Mouse (Mus musculus) E14TG2a.4 (cell line): ENCODE measurements around the gene Acrbp.
"Not testable (repeated sequence)": the region's sequence is repeated elsewhere in the genome, so short reads cannot be mapped to it uniquely, and the experiment has no call there.

Experiments
- H3K27me3 ChIP-seq: 2 replicates; pipeline ENCODE4 v1.6.1; 2014; ENCODE audit warnings: low read length, control low read depth; ENCODE audit not compliant: insufficient read depth
- H3K36me3 ChIP-seq: 2 replicates; pipeline ENCODE4 v1.6.1; 2014; ENCODE audit warnings: low read length, control low read depth; ENCODE audit not compliant: insufficient read depth
- H3K4me1 ChIP-seq: replicated peaks from 2 replicates; pipeline ENCODE4 v1.6.1; 2014; ENCODE audit warnings: low read depth, low read length, control low read depth
- H3K4me3 ChIP-seq: replicated peaks from 2 replicates; pipeline ENCODE4 v1.5.1; 2014; ENCODE audit warnings: mild to moderate bottlenecking, low read length
- H3K9me3 ChIP-seq: 2 replicates; pipeline ENCODE4 v1.6.1; 2014; ENCODE audit warnings: low read length, control low read depth
- CTCF ChIP-seq: conservative IDR thresholded peaks from 2 replicates; pipeline ENCODE4 v1.5.1; 2014; ENCODE audit warnings: low read length
- NANOG ChIP-seq: IDR thresholded peaks from 2 replicates; pipeline ENCODE4 v1.6.1; 2014; ENCODE audit warnings: borderline replicate concordance, low read length, mixed read lengths
- POU5F1 ChIP-seq: IDR thresholded peaks from 2 replicates; pipeline ENCODE4 v1.6.1; 2014; ENCODE audit warnings: low read length, borderline replicate concordance

Gene Acrbp

DNA sequence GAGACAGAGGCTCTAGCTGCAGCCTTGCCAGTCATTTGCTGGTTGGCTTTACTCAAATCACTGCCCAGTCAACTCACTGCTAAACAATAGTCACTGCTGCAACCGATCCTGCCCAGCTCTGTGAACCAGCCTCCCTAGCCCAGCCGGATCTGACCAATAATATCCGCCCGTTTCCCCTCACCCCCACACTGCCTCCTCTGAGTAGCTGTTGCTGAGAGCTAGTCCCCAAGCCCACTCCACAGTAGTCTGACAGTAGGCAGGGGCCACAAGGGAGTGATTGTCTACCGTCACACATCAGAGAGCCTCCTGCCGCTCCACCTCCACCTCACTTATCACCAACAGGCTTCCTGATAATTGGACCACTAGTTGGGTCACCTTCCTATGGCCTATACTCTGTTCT lies 12.0 kb downstream of the Acrbp start:
- Histone ChIP-seq H3K27me3 (no peaks in the 10 kb centered on the region), H3K4me3 (0 out of 2 replicates have a peak overlapping the region, but pooled peaks have one; percentile 29), H3K36me3 (no peaks in the 10 kb centered on the region), H3K9me3 (no peaks in the 10 kb centered on the region), H3K4me1 (peaks cover 55% of the 10 kb centered on the region)
- no peak for TF ChIP-seq CTCF
- TF ChIP-seq POU5F1 = no peak
- TF ChIP-seq NANOG = no peak

DNA sequence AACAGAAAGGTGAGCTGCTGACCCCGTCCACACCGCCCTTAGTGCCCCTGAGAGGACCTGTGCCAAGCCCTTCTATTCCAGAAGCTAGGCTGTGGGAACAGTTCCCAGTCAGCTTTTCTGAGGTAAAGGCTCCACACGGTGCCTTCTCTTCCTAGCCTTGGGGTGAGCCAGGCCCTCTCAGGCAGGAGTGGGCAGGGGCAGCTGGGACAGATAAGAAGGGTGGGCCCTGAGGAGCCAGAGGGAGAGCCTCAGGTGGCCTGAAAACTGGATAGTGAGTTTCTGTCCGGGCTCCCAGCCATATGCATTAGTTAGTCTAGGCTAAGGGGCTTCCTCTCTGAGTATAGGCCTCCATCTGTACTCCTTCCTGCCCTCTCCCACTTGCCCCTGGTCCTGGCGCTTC lies 13.0 kb downstream of the Acrbp start:
- Histone ChIP-seq H3K27me3 (no peaks in the 10 kb centered on the region), H3K9me3 (no peaks in the 10 kb centered on the region), H3K36me3 (no peaks in the 10 kb centered on the region), H3K4me1 (peaks cover 62% of the 10 kb centered on the region), H3K4me3 (peak overlapping the region; percentile 4; the same call in 1 of the 2 replicates)
- TF ChIP-seq NANOG = no peak
- TF ChIP-seq POU5F1 = no peak
- TF ChIP-seq CTCF = no peak

DNA sequence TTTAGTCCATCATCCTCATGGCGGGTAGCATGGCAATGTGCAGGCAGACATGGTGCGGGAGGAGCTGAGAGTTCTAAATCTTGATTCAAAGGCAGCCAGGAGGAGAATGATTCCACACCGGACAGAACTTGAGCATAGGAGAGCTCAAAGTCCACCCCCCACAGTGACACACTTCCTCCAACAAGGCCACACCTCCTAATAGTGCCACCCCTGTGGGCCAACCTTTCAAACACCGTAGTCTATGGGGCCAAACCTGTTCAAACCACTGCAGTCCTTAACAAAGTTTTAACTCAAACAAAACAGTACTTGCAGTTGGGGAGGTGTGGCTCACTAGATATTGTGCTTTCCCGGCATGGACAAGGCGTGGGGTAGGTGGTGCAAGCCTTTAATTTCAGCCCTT lies 14.4 kb downstream of the Acrbp start:
- Histone ChIP-seq H3K27me3 (no peaks in the 10 kb centered on the region), H3K9me3 (no peaks in the 10 kb centered on the region), H3K4me1 (peaks cover 73% of the 10 kb centered on the region), H3K36me3 (no peaks in the 10 kb centered on the region), H3K4me3 (peak overlapping the region; percentile 32; the same call in 1 of the 2 replicates)
- TF ChIP-seq NANOG (no peak), CTCF (no peak), POU5F1 (no peak)

DNA sequence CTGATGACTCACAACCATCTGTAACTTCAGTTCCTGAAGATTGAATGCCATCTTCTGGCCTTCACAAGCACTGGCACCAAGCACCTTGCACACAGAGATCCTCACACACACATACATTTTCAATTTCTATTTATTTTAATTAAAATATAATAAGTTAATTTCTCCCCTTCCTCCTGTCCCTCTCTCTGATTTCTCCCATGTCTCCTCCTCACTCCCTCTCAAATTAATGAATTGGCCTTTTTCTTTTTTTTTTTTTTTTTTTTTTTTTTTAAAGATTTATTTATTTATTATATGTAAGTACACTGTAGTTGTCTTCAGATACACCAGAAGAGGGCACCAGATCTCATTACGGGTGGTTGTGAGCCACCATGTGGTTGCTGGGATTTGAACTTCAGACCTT lies 15.7 kb downstream of the Acrbp start:
- peaks cover 84% of the 10 kb centered on the region for H3K4me1 ChIP-seq
- not testable (repeated sequence) for H3K9me3 ChIP-seq, H3K4me3 ChIP-seq, H3K36me3 ChIP-seq, H3K27me3 ChIP-seq

DNA sequence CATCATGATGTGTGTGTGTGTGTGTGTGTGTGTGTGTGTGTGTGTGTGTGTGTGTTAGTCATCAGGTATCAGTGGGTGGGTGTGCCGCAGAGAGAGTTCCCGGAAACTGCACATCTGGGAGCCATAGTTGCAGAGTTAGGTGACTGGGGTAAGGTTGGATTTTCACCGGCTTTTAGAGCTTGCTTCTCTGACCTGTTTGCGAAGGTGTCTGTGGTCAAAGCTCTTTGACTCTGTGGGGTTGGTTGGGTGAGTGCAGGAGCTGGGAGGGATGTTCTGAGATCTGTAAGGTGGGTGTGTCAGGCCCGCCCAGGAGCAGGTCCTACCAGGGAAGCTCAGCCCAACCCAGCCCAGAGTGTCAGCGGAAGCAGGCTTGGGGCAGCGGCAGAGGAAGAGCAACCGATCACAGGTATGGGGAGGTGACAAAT lies 18.1 kb downstream of the Acrbp start, which contains the start of gene Lpar5:
Gene Lpar5 (plus strand): TSS at position 350 of the 425 bp plus-strand sequence.
- Histone ChIP-seq H3K4me1 (peaks cover 85% of the 10 kb centered on the region), H3K36me3 (no peaks in the 10 kb centered on the region), H3K27me3 (no peaks in the 10 kb centered on the region), H3K9me3 (no peaks in the 10 kb centered on the region), H3K4me3 (peak within 1 kb of the TSS; percentile 73)
- TF ChIP-seq CTCF (no peak), NANOG (no peak), POU5F1 (no peak)

DNA sequence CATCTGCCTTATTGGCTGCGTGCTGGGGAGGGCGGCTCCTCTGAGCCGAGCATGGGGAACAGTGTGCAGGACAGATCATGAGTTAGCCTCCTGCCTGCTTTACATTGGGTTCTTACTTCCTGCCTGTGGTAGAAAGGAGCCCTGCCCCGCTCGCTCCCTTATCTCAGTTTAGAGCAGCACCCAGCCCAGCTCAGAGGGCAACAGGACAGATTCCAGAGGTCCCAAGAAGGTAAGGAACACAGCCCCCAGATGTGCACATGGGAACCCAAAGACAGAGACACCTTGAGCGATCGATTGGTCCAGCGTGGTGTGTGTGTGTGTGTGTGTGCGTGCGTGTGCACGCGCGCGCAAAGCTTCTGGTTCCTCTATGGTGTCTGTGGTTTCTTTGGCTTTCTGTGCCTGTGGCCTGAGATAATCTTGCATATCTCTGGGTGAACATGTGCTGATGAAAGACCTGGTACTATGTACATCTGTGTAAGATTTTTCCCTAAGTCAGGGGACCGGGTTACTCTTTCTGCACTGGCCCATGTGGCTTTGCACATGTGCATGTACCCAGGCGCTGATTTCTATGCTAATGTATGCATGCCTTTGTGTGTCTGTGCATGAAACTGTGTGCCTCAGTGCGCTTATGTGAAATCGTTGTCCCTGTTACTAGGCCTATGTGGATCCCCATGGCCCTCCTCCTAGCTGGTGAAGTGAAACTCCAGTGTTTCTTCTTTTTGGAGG lies 21.8 kb downstream of the Acrbp start:
- TF ChIP-seq NANOG (no peak), POU5F1 (no peak), CTCF (no peak)
- no peaks in the 10 kb centered on the region for H3K27me3 ChIP-seq
- H3K4me1 ChIP-seq = peaks cover 69% of the 10 kb centered on the region
- H3K9me3 ChIP-seq = no peaks in the 10 kb centered on the region
- peak overlapping the region; percentile 71 for H3K4me3 ChIP-seq
- peaks cover 7% of the 10 kb centered on the region for H3K36me3 ChIP-seq

DNA sequence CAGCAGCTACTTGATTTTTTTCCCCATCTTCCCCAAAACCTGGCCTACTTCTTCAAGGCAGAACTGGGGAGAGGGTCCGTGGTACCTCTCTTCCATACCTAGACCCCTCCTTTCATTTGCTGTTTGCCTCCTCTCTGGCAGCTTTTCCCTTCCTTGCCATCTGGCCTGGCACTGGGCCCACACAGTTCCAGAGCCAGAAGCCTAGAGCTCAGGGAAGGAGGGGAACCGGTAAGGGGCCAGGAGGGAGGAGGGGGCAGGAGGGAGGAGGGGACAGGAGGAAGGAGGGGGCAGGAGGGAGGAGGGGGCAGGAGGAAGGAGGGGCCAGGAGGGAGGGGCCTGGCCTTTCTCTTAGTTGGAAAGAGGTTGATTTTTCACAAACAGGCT lies 22.4 kb downstream of the Acrbp start:
- Histone ChIP-seq H3K27me3 (no peaks in the 10 kb centered on the region), H3K9me3 (no peaks in the 10 kb centered on the region), H3K36me3 (peaks cover 7% of the 10 kb centered on the region), H3K4me3 (peak overlapping the region; percentile 71), H3K4me1 (peaks cover 68% of the 10 kb centered on the region)
- no peak for TF ChIP-seq POU5F1
- TF ChIP-seq CTCF = no peak
- TF ChIP-seq NANOG = no peak

DNA sequence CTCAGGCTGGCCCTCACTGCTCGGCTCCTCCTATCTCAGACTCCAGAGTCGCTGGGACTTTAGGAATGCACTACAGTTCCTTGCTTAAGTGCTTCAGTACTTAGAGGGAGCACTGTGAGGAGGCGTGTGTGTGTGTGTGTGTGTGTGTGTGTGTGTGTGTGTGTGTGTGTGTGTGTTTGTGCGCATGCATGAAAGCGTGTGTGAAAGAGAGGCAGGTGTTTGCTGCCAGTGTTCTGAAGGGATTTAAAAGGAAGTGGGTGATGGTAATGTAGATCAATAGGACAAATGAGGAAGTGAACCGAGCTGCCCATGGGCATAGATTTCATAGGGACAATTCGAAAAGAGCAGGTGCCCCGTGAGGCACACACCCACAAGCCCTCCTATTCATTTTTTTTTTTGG lies 24.3 kb downstream of the Acrbp start:
- Histone ChIP-seq H3K4me1 (peaks cover 49% of the 10 kb centered on the region), H3K4me3 (no peak overlapping the region), H3K9me3 (no peaks in the 10 kb centered on the region), H3K27me3 (no peaks in the 10 kb centered on the region), H3K36me3 (peaks cover 7% of the 10 kb centered on the region)
- no peak for TF ChIP-seq NANOG
- no peak for TF ChIP-seq POU5F1
- no peak for TF ChIP-seq CTCF

DNA sequence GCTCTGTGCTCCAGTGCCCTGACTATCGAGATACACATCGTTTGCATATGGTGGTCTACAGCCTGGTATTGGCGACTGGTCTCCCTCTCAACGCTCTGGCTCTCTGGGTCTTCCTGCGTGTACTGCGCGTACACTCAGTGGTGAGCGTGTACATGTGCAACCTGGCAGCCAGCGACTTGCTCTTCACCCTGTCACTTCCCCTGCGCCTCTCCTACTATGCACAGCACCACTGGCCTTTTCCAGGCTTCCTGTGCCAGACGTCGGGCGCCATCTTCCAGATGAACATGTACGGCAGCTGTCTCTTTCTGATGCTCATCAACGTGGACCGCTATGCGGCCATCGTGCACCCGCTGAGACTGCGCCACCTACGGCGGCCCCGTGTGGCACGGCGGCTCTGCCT lies 31.9 kb downstream of the Acrbp start:
- TF ChIP-seq CTCF (no peak), NANOG (no peak), POU5F1 (no peak)
- Histone ChIP-seq H3K4me1 (peaks cover 43% of the 10 kb centered on the region), H3K9me3 (no peaks in the 10 kb centered on the region), H3K36me3 (peaks cover 31% of the 10 kb centered on the region), H3K27me3 (no peaks in the 10 kb centered on the region), H3K4me3 (peak overlapping the region; percentile 84)
